Mouse (Mus musculus) liver, postnatal 0 days (tissue): ENCODE results near the gene Qrich2.

Experiments used
- CTCF ChIP-seq: sonication (generic); IDR thresholded peaks from 2 replicates; pipeline ENCODE4 v1.5.1; 2016; ENCODE audit warnings: antibody characterized with exemption, low read depth
- EP300 ChIP-seq: IDR thresholded peaks from 2 replicates; pipeline ENCODE4 v1.6.1; 2016; ENCODE audit warnings: antibody characterized with exemption, low read depth, mild to moderate bottlenecking

GRCm38 (mm10) chr11:116512987-116513386, 46.9 kb upstream of the Qrich2 start:
- TF ChIP-seq EP300: no peak
- no peak for TF ChIP-seq CTCF
